Mouse (Mus musculus): ENCODE results near the gene Shmt2.

The Shmt2 gene

GRCm38 (mm10) chr10:127512307-127512666 is 10.0 kb downstream of the Shmt2 start:
- DNase-seq (ENCODE audit: low read depth, low spot score): no peak

- DNase-seq (ENCODE audit: low read depth, low spot score): no peak
Observed at GRCm38 (mm10) chr10:127511634-127512306, 10.5 kb downstream of the Shmt2 start.

GRCm38 (mm10) chr10:127510895-127511617 is 11.2 kb downstream of the Shmt2 start:
- DNase-seq (ENCODE audit: low read depth, low spot score): no peak

- DNase-seq (ENCODE audit: low read depth, low spot score): no peak
Observed at GRCm38 (mm10) chr10:127509837-127510701, 12.2 kb downstream of the Shmt2 start.

GRCm38 (mm10) chr10:127509051-127509836 is 13.0 kb downstream of the Shmt2 start:
- DNase-seq (ENCODE audit: low read depth, low spot score): peak; percentile 90

GRCm38 (mm10) chr10:127508239-127508638 is 14.0 kb downstream of the Shmt2 start:
- peak; percentile 62 for DNase-seq (ENCODE audit: low read depth, low spot score)

- no peak for DNase-seq (ENCODE audit: low read depth, low spot score)
Observed at GRCm38 (mm10) chr10:127500894-127501893, 21.1 kb downstream of the Shmt2 start, which contains the start of gene Stac3. Gene Stac3, plus strand, starts transcription at chr10:127501686.

GRCm38 (mm10) chr10:127500042-127500441 is 22.2 kb downstream of the Shmt2 start:
- no peak for DNase-seq (ENCODE audit: low read depth, low spot score)

- DNase-seq (ENCODE audit: low read depth, low spot score): no peak
Observed at GRCm38 (mm10) chr10:127499516-127499915, 22.7 kb downstream of the Shmt2 start.

- DNase-seq (ENCODE audit: low read depth, low spot score): no peak
Observed at GRCm38 (mm10) chr10:127496156-127496555, 26.1 kb downstream of the Shmt2 start.

- DNase-seq (ENCODE audit: low read depth, low spot score): no peak
Observed at GRCm38 (mm10) chr10:127492118-127492517, 30.1 kb downstream of the Shmt2 start.

GRCm38 (mm10) chr10:127491128-127491512 is 31.1 kb downstream of the Shmt2 start:
- DNase-seq (ENCODE audit: low read depth, low spot score): no peak

- no peak for DNase-seq (ENCODE audit: low read depth, low spot score)
Observed at GRCm38 (mm10) chr10:127490160-127491127, 31.8 kb downstream of the Shmt2 start.

- DNase-seq (ENCODE audit: low read depth, low spot score): no peak
Observed at GRCm38 (mm10) chr10:127488856-127489255, 33.4 kb downstream of the Shmt2 start.

- no peak for DNase-seq (ENCODE audit: low read depth, low spot score)
Observed at GRCm38 (mm10) chr10:127485235-127485634, 37.0 kb downstream of the Shmt2 start.

- DNase-seq (ENCODE audit: low read depth, low spot score): no peak
Observed at GRCm38 (mm10) chr10:127480833-127481813, 41.1 kb downstream of the Shmt2 start.

GRCm38 (mm10) chr10:127479131-127479530 is 43.1 kb downstream of the Shmt2 start:
- DNase-seq (ENCODE audit: low read depth, low spot score): peak; percentile 19

- DNase-seq (ENCODE audit: low read depth, low spot score): no peak
Observed at GRCm38 (mm10) chr10:127477301-127477700, 44.9 kb downstream of the Shmt2 start.

Data from embryo, embryonic 11.5 days (tissue).